8 mouse cellular contexts compared by ENCODE assay signal in genomic region chr9:100446059-100446686, GRCm38 (mm10). TPM values are rescaled to one million over a fixed set of nuclear protein-coding genes. Genes with fewer than 3 reads are reported as not detected.
A peak's percentile ranks its signal among the peaks of the same experiment; 100 is the strongest.
DNase-seq lines count a peak whose midpoint lies in the region; ATAC-seq and TF ChIP-seq lines count a peak whose summit lies in the region.

No protein-coding gene starts in this region.

- intact Hi-C loops in gastrocnemius, adult 2 months (cut with DNase I): loop anchor here (5.0 kb wide), 1 partner anchor 599 kb away; no protein-coding TSS in a partner anchor
- intact Hi-C loops in left cerebral cortex, postnatal 14 days (cut with DNase I): loop anchor here (2.0 to 10.0 kb wide), 3 partner anchors 599 to 714 kb away; no protein-coding TSS in a partner anchor

- H3K27ac ChIP-seq in gastrocnemius, adult 2 months: peak overlapping the region; percentile 38; the same call in 1 of the 2 replicates

- peak; percentile 59 for DNase-seq in ovary, postnatal 10 days (ENCODE audit: low spot score)
- DNase-seq in ovary, adult 18-20 months (ENCODE audit: low spot score): no peak
- peak; percentile 78 for DNase-seq in gastrocnemius, adult 2 months
- peak; percentile 62 for DNase-seq in hindlimb bud, embryonic 11.5 days (ENCODE audit: extremely low spot score, low read depth, low spot score)
- DNase-seq in left cerebral cortex, postnatal 14 days (ENCODE audit: low spot score in 2 of 2): peak; percentile 76 to 87
- peak; percentile 42 to 57 for DNase-seq in right cerebral cortex, postnatal 36 days (ENCODE audit: low spot score in 2 of 2)

- peak; percentile 5; the same call in 1 of the 2 replicates for TF ChIP-seq CTCF in gastrocnemius, adult 2 months (IDR thresholded peaks at IDR 0.05)

- ATAC-seq in common myeloid progenitor, adult 5-6 weeks (replicated peaks; ENCODE audit: low read depth, poor library complexity, severe bottlenecking): peak; percentile 92
- peak; percentile 93 for ATAC-seq in megakaryocyte progenitor cell, adult 5-6 weeks (replicated peaks; ENCODE audit: poor library complexity)

- H3K4me3 ChIP-seq in gastrocnemius, adult 2 months: peak overlapping the region; percentile 72

RNA-seq across cellular contexts. Expression of gene Il20rb, which starts 40.4 kb away (rescaled TPM):
- 1.6 and 2.3 TPM in 2 replicates for total RNA-seq in common myeloid progenitor, adult 5-6 weeks (2017)
- 1 to 10 TPM; 1.3 to 1.9 TPM for total RNA-seq in gastrocnemius, adult 2 months (2021)
- total RNA-seq in left cerebral cortex, postnatal 14 days (2021): under 1 TPM; 0.26 to 0.66 TPM
- 0.94 and 1.1 TPM in 2 replicates for total RNA-seq in megakaryocyte progenitor cell, adult 5-6 weeks (2015)
- total RNA-seq in megakaryocyte progenitor cell, adult 5-6 weeks (2017): 1.7 TPM in 2 replicates
